Mouse (Mus musculus): ENCODE measurements around the gene Morc4.

DNA sequence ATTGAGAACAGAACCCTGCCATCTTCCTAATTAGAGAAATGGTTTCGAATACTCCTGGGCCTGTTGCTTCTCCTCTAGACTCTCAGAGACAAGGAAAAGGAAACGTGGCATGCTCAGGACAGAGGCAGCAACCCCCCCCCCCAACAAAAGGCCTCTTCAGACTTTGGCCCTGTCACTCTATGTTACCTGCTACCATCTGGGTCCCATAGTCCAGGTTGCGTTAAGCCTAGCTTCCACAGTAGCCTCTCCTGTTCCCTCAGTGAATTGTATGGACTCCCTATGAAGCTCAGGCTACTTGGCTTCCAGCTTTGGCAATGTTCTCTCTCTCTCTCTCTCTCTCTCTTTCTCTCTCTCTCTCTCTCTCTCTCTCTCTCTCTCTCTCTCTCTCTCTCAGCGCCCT is 89.9 kb downstream of the Morc4 start:
- TF ChIP-seq POLR2A (IDR thresholded peaks at IDR 0.05; ENCODE audit: low read depth, low read length) (no peak), CTCF (IDR thresholded peaks at IDR 0.05; ENCODE audit: extremely low read depth, insufficient read length, insufficient replicate concordance, low read depth, low read length) (no peak)
